Mouse (Mus musculus) stomach, embryonic 14.5 days (tissue): ENCODE results near the gene Gse1. TPM values are rescaled to one million over a fixed set of nuclear protein-coding genes. Genes with fewer than 3 reads are reported as not detected.

Experiments
- ATAC-seq: fragments of 200-750 bp; cut with Nextera tagmentation; 2 replicates; pipeline ENCODE4 v1.8.0; 2017; ENCODE audit warnings: low read depth, moderate TSS enrichment; ENCODE audit not compliant: insufficient number of reproducible peaks, insufficient read depth, low FRiP score
- H3K27ac ChIP-seq: fragments of 300-500 bp; sonication (generic); 2 replicates; pipeline ENCODE4 v1.5.1; 2014; ENCODE audit warnings: mild to moderate bottlenecking, low read length, moderate library complexity, mixed read lengths
- H3K27me3 ChIP-seq: fragments of 300-500 bp; sonication (generic); 2 replicates; pipeline ENCODE4 v1.6.1; 2014; ENCODE audit warnings: low read length, control low read depth, mixed read lengths; ENCODE audit not compliant: control insufficient read depth, insufficient read depth
- H3K36me3 ChIP-seq: fragments of 300-500 bp; sonication (generic); 2 replicates; pipeline ENCODE4 v1.6.1; 2014; ENCODE audit warnings: mild to moderate bottlenecking, control low read depth, low read length, moderate library complexity, mixed read lengths; ENCODE audit not compliant: control insufficient read depth, insufficient read depth
- H3K4me1 ChIP-seq: fragments of 300-500 bp; sonication (generic); 2 replicates; pipeline ENCODE4 v1.6.1; 2014; ENCODE audit warnings: low read length, control low read depth, mixed read lengths; ENCODE audit not compliant: control insufficient read depth, insufficient read depth
- H3K4me2 ChIP-seq: fragments of 300-500 bp; sonication (generic); replicated peaks from 2 replicates; pipeline ENCODE4 v1.6.1; 2014; ENCODE audit warnings: low read depth, low read length, control low read depth
- H3K4me3 ChIP-seq: fragments of 300-500 bp; sonication (generic); 2 replicates; pipeline ENCODE4 v1.5.1; 2014; ENCODE audit warnings: low read depth, low read length, control low read depth
- H3K9ac ChIP-seq: fragments of 300-500 bp; sonication (generic); replicated peaks from 2 replicates; pipeline ENCODE4 v1.6.1; 2014; ENCODE audit warnings: low read depth, mild to moderate bottlenecking, control low read depth, low read length, moderate library complexity, mixed read lengths
- H3K9me3 ChIP-seq: fragments of 300-500 bp; sonication (generic); 2 replicates; pipeline ENCODE4 v1.6.1; 2016; ENCODE audit warnings: low read depth, low read length, control low read depth; ENCODE audit not compliant: control insufficient read depth
- WGBS: fragments of 180-500 bp; shearing (Covaris S2); extraction: QIAGEN DNeasy Blood & Tissue Kit; methylation state at CpG from one replicate; pipeline ENCODE4 v1.1.7; 2014; 5-methylcytosine and 5-hydroxymethylcytosine counted together
- polyA plus RNA-seq: library from polyadenylated mRNA; unstranded; fragments of >200 nt; fragmentation: Nextera tagmentation; extraction: Ambion mirVana; gene quantifications from 2 replicates; pipeline ENCODE4 v1.2.1, GENCODE M21; 2014

The Gse1 gene
- polyA plus RNA-seq, 1 experiment from 2014 or later, result 11.1 TPM

DNA sequence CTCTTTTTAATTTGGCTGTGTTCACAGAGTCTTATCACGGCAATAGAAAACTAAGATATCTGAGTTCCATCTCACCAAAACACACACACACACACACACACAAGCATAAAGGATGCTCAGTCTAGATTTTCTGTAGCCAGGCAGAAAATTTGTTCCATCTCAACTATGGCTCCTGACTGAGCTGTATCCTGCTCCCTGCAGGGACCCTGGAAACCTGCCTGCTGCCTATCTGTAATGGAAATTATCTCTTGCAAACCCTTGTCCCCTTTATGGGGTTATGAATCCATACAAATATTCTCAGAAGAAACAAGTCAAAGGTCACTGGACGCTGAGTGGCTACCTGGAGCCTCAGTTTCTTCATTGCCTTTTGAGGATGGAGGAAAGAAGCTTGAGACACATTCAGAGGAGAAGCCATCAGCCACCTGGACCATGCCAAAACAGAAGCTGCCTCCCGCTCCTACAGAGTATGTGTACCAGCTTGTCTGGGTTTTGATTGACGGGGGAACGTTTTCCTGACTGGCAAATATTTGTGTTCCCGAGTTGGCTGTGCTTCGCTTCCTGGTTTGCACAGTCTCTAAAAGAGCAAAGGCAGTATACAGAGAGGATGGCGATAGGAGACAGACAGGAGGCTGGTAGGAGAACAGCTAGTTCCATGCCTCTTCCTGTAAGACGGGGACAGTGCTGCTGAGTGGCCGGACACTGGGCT, 363.5 kb downstream of the Gse1 start:
- Histone ChIP-seq H3K9me3 (no peaks in the 10 kb centered on the region), H3K9ac (no peak overlapping the region), H3K27me3 (no peaks in the 10 kb centered on the region), H3K4me2 (no peak overlapping the region), H3K27ac (no peak overlapping the region), H3K36me3 (peaks cover 6% of the 10 kb centered on the region; the same call in 1 of the 2 replicates), H3K4me3 (no peak overlapping the region), H3K4me1 (no peaks in the 10 kb centered on the region)
- WGBS, result 51% methylated on average over 10 of the region's 10 CpGs
- no peak for ATAC-seq

DNA sequence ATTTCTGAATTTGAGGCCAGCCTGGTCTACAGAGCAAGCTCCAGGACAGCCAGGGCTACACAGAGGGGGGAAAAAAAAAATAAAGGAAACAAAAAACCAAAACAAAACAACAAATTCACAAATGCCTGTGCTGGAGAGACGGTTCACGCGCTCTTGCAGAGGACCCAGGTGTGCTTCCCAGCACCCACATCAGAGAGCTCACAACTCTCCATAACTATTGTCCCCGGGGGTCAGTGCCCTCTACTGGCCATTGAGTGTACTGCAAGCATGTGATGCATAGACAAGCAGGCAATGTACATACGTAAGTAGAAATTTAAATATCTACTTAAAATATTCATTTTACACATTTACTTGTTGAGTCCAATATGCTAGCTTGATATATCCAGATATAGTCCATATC, 366.3 kb downstream of the Gse1 start:
- ATAC-seq, result no peak
- WGBS, result 85% methylated on average over 5 of the region's 5 CpGs
- H3K36me3 ChIP-seq, result no peaks in the 10 kb centered on the region

DNA sequence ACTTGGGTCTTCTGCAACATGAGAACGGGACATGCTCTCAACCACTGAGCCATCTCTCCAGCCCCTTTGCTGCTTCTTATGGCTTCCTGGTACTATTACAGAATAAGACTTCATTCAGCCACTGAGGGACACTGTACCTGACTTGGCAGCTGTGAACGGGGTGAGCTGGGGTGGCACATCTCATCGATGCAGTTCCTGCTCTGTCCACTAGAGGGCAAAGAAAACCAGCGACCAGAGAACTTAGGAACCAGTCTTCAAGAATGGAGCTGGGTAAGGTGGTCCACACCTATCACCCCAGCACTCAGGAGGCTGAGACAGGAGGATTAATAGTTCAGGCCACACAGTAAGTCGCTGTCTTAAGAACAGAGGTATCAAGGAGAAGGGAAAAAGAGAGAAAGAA, 367.7 kb downstream of the Gse1 start:
- Histone ChIP-seq H3K4me3 (no peak overlapping the region), H3K4me2 (no peak overlapping the region), H3K9ac (no peak overlapping the region), H3K4me1 (peaks cover 6% of the 10 kb centered on the region), H3K27me3 (no peaks in the 10 kb centered on the region), H3K27ac (no peak overlapping the region), H3K36me3 (no peaks in the 10 kb centered on the region), H3K9me3 (no peaks in the 10 kb centered on the region)
- 12% methylated on average over 5 of the region's 5 CpGs for WGBS
- ATAC-seq, result no peak

More for the DNA sequence above, 366.3 kb downstream of the Gse1 start:
- Histone ChIP-seq H3K4me1 (peaks cover 6% of the 10 kb centered on the region), H3K27me3 (no peaks in the 10 kb centered on the region), H3K4me3 (no peak overlapping the region), H3K4me2 (no peak overlapping the region), H3K9me3 (no peaks in the 10 kb centered on the region), H3K27ac (no peak overlapping the region), H3K9ac (no peak overlapping the region)

GRCm38 (mm10) chr8:120598579-120598978, 370.3 kb downstream of the Gse1 start:
- no peaks in the 10 kb centered on the region for H3K9me3 ChIP-seq
- H3K4me3 ChIP-seq, result no peak overlapping the region
- 16% methylated on average over 24 of the region's 24 CpGs for WGBS
- H3K9ac ChIP-seq, result no peak overlapping the region
- H3K36me3 ChIP-seq, result no peaks in the 10 kb centered on the region
- ATAC-seq, result no peak
- H3K4me2 ChIP-seq, result peak overlapping the region; percentile 45
- no peaks in the 10 kb centered on the region for H3K27me3 ChIP-seq
- peaks cover 6% of the 10 kb centered on the region for H3K4me1 ChIP-seq
- H3K27ac ChIP-seq, result no peak overlapping the region

DNA sequence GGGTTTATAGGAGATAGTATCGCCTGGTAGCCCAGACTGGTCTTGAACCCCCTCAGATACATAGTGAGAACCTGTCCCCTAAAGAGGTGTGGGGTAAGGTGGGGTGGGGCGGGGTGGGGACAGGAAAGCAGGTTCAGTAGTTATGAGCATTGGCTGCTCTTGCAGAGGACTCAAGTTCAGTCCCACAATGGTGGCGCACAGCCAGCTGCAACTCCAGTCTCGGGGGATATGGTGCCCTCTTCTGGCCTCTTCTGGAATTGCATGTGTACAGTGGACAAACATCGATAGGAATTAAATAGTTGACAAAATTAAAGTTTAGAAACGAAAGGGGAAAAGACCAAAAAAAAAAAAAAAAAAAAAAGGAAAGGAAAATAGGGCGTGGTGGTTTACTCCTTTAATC, 371.2 kb downstream of the Gse1 start:
- Histone ChIP-seq H3K4me1 (peaks cover 6% of the 10 kb centered on the region), H3K27ac (no peak overlapping the region), H3K9me3 (no peaks in the 10 kb centered on the region), H3K4me3 (no peak overlapping the region), H3K9ac (no peak overlapping the region), H3K27me3 (no peaks in the 10 kb centered on the region), H3K4me2 (no peak overlapping the region), H3K36me3 (no peaks in the 10 kb centered on the region)
- no peak for ATAC-seq
- WGBS, result 54% methylated on average over 7 of the region's 7 CpGs

DNA sequence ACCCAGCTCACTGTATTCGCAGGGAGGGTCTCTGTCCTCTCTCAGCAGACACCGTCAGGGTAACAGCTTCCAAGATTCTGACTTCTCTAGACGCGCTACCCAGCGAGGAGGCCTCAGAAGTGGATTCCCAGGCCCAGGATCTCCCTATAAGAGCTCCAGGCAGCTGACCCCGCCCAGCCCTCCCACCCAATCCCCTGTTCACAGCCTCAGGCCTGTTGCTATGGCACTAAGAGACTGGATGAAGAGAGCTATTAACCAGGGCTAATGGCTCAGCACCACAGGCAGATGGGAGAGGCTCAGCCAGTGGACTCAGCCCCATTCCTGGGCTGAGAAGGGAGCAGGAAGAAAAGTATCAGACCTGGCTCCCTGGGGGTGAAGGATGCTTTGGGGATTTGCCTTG, 374.4 kb downstream of the Gse1 start:
- H3K4me1 ChIP-seq, result peaks cover 6% of the 10 kb centered on the region
- no peak overlapping the region for H3K9ac ChIP-seq
- H3K4me2 ChIP-seq, result no peak overlapping the region
- H3K9me3 ChIP-seq, result no peaks in the 10 kb centered on the region
- H3K4me3 ChIP-seq, result no peak overlapping the region
- H3K36me3 ChIP-seq, result no peaks in the 10 kb centered on the region
- 40% methylated on average over 6 of the region's 6 CpGs for WGBS
- peak; percentile 53; the same call in 1 of the 2 replicates for ATAC-seq
- H3K27me3 ChIP-seq, result no peaks in the 10 kb centered on the region
- no peak overlapping the region for H3K27ac ChIP-seq

DNA sequence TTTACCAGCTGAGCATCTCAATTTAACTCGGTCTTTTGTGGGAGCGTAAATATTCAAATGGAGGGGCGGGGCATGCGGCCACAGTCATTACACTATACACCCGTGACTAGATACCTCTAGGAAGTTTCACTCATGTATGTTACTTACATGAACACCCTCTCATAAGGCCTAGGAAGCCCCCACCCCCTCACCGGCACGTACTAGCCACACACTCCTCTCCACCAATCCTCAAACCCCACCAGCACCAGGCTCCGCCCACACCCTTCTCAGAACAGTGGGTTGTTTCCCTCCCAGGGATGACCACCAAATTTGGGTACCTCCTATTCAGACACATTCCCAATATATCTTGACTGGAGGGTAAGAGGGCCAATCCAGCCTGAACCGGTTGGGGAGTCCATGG, 379.2 kb downstream of the Gse1 start:
- Histone ChIP-seq H3K9ac (no peak overlapping the region), H3K4me3 (no peak overlapping the region), H3K36me3 (no peaks in the 10 kb centered on the region), H3K4me1 (no peaks in the 10 kb centered on the region), H3K9me3 (no peaks in the 10 kb centered on the region), H3K27ac (no peak overlapping the region), H3K27me3 (no peaks in the 10 kb centered on the region), H3K4me2 (no peak overlapping the region)
- ATAC-seq, result no peak
- WGBS, result 81% methylated on average over 9 of the region's 9 CpGs

- WGBS, result 11% methylated on average over 7 of the region's 7 CpGs
- no peaks in the 10 kb centered on the region for H3K4me1 ChIP-seq
- H3K27ac ChIP-seq, result no peak overlapping the region
- no peaks in the 10 kb centered on the region for H3K36me3 ChIP-seq
- no peak overlapping the region for H3K4me2 ChIP-seq
- no peak for ATAC-seq
- no peak overlapping the region for H3K9ac ChIP-seq
- H3K9me3 ChIP-seq, result no peaks in the 10 kb centered on the region
- no peak overlapping the region for H3K4me3 ChIP-seq
- no peaks in the 10 kb centered on the region for H3K27me3 ChIP-seq
Observed at GRCm38 (mm10) chr8:120607885-120608284, 379.6 kb downstream of the Gse1 start.

DNA sequence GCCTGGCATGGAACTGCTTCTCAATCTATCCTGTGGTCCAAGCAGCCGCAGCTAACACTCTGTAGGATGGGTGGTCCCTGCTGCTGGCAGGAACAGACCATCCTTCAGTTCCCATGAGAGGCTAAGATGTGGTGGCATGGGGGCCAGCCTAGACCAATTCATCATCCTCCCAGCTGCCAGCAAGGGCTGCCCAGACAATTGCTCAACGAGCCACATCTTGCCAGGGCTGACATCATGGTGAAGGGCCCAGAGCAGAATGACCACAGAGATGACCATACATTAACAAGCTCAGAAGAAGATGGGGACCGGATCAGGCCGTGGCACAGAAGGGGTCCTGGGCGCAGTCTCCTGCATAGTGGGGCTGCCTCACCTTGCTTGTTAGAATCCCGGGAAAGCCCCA, 382.6 kb downstream of the Gse1 start:
- Histone ChIP-seq H3K4me2 (no peak overlapping the region), H3K9me3 (no peaks in the 10 kb centered on the region), H3K27ac (no peak overlapping the region), H3K4me3 (no peak overlapping the region), H3K9ac (no peak overlapping the region), H3K4me1 (no peaks in the 10 kb centered on the region), H3K36me3 (no peaks in the 10 kb centered on the region), H3K27me3 (no peaks in the 10 kb centered on the region)
- WGBS, result 87% methylated on average over 6 of the region's 6 CpGs
- ATAC-seq, result no peak
